26 mouse cellular contexts compared by ENCODE assay signal in the genomic region with DNA sequence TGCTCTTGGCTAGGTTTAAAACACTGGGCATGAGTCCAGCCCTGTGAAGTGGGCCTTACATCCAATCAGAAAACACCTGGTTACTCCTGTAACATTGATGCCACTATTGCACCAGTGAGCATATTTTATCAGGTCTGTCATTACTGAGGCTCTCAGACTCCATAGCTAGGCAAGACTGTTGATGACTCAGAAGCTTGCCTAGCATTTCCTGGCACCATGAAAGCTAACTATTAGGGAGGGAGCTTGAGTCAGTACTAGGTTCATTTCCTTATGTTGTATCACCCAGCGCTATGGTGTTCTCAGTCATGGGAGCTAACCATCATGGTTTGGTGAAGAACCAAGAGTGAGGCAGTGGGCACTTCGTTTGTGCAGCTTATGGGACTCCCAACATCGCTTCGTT.
"Had no signal": no experiment of that assay in that cellular context is flagged by ENCODE, and none has a peak within 500 bp of the region (broad histone marks: within the 10 kb centered on the region; RNA-seq: fewer than 3 reads in every experiment).

No protein-coding gene starts in this region.

- DNase-seq: kidney, adult 8-10 months; kidney, postnatal 10 days; kidney, postnatal 36 days; liver; lung, adult 18-20 months; lung, postnatal 10 days; lung, postnatal 36 days; right cerebral cortex, adult 18-20 months; right cerebral cortex, postnatal 14 days; right cerebral cortex, postnatal 4 days; spleen, adult 18-20 months; thymus, adult 2 months; thymus, postnatal 14 days; thymus, postnatal 4 days had no signal

- H3K27ac ChIP-seq: kidney, embryonic 15.5 days; limb, embryonic 10.5 days; limb, embryonic 13.5 days; liver, embryonic 12.5 days; liver, embryonic 15.5 days; lung, embryonic 15.5 days; midbrain, embryonic 10.5 days; midbrain, embryonic 13.5 days; neural tube, embryonic 13.5 days had no signal

- H3K9me3 ChIP-seq: kidney, embryonic 15.5 days; limb, embryonic 10.5 days; liver, embryonic 12.5 days; liver, embryonic 15.5 days; lung, embryonic 15.5 days; megakaryocyte, embryonic 14.5 days; midbrain, embryonic 13.5 days; neural tube, embryonic 13.5 days had no signal

- H3K9ac ChIP-seq: kidney, embryonic 15.5 days; limb, embryonic 13.5 days; liver, embryonic 12.5 days; liver, embryonic 15.5 days; lung, embryonic 15.5 days; midbrain, embryonic 13.5 days; neural tube, embryonic 13.5 days had no signal

- H3K4me3 ChIP-seq: kidney, embryonic 15.5 days; limb, embryonic 10.5 days; limb, embryonic 13.5 days; liver, embryonic 12.5 days; liver, embryonic 15.5 days; lung, embryonic 15.5 days; megakaryocyte, embryonic 14.5 days; midbrain, embryonic 10.5 days; midbrain, embryonic 13.5 days; myocyte; neural tube, embryonic 13.5 days had no signal

- H3K4me2 ChIP-seq: kidney, embryonic 15.5 days; limb, embryonic 13.5 days; liver, embryonic 12.5 days; liver, embryonic 15.5 days; lung, embryonic 15.5 days; midbrain, embryonic 13.5 days; neural tube, embryonic 13.5 days had no signal

- H3K27me3 ChIP-seq: kidney, embryonic 15.5 days; limb, embryonic 13.5 days; liver, embryonic 12.5 days; liver, embryonic 15.5 days; lung, embryonic 15.5 days; megakaryocyte, embryonic 14.5 days; midbrain, embryonic 13.5 days; neural tube, embryonic 13.5 days had no signal

- ATAC-seq: liver, embryonic 12.5 days; midbrain, embryonic 13.5 days; midbrain, embryonic 16.5 days had no signal
